Mouse (Mus musculus): ENCODE measurements around the gene Ltbp3. TPM values are rescaled to one million over a fixed set of nuclear protein-coding genes. Genes with fewer than 3 reads are reported as not detected.
"Not testable (repeated sequence)": the region's sequence is repeated elsewhere in the genome, so short reads cannot be mapped to it uniquely, and the experiment has no call there.

The Ltbp3 gene
- polyA plus RNA-seq, 2 experiments from 2014 or later = not detected

DNA sequence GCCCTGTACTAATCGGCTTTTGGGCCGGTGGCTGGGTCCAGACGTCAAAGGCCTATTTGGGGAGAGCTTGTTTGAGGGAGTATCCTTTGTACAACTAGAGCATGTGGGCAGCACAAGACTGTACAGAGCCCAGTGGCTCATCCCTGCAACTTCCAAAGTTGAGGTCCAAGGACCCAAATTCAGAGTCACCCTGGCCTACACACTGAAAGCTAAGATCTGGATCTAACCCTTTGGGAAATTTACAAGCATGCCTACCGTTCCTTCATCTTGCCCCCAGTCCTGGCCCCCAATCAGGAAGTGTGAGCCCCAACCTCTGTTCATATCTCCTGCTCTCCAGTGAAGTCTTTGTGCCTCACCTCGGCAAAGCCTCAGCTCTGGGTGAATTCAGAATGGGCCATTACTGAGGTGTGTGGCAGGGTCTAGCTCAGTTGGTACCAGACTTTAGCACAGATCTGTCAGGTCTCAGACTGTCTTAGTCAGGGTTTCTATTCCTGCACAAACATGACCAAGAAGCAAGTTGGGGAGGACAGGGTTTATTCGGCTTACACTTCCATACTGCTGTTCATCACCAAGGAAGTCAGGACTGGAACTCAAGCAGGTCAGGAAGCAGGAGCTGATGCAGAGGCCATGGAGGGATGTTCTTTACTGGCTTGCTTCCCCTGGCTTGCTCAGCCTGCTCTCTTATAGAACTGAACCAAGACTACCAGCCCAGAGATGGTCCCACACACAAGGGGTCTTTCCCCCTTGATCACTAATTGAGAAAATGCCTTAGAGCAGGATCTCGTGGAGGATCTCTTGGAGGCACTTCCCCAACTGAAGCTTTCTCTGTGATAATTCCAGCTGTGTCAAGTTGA is 53.4 kb downstream of the Ltbp3 start:
- ATAC-seq = not testable (repeated sequence)

DNA sequence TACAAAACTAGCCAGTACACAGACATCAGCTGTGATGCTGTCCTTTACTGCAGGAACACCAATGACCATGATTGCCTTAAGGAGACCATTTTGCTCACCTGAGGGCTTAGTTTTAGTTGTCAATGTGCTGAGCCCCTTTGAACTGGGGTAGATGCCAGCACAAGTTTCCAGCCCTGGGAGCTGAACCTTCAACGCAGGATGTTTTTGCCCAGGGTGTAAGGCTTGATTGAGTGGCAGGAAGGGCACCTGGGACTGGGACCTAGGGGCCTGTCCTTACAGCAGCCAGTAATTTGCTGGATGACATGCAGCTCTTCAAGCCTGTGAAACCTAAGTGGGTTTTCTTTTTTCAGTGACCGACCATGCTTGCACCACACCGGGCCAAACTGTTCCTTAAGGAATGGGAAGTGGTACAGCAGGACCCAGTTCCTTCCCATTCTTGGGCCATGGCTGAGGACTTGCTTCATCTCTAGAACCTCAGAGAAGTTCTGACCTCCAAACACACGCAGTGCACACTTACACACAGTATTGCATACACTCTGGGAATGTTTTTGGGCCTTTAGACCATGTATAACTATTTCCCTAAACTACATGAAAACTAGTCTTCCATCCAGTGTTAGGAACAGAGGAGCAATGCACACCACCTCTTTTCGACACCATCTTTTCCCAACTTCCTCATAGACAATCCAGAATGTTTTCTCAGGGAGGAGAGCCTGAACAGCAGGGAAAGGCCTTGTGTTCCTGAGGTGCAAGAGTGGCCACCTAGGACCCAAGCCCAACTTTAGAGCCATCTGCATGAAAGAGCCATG is 54.3 kb downstream of the Ltbp3 start:
- ATAC-seq = no peak

DNA sequence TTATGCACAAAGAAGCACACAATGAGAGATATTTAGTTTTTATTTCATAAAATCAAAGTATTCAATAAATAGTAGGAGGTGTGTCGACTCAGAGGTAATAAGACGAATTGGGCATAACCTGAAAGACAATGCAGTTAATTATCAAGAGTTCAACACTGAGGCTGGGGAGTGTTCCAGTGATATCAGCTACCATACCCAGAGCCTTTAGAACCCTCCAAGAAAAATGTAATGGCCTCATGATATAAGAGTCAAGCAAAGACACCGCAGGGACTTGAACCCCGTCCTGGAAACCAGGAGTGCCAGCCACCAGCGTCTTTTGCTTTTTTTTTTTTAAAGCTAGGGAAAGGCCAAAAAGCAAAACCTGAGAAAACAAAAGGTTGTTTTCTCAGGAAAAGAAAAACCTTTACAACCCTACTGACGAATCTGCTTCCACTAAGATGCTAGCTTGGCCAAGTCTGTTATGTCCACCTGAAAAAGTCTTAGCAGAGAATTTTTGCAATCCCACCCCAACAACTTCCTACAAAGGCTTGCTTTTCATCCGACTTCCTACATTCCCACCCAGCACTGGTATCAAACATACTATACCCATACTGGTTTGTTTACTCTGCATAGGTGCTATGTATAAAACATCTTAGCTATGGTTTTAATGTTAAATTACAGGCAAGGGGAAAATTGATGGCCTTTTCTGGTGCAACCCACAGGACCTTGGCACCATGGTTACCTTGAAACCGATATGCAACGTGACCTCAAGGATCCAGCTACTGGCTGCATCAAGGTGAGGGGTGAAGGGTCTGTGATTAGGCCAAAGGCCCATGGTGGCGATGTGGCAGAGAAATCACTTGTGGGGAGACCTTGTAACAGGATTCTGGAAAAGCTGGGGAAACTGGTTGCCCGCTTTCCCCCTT is 55.2 kb downstream of the Ltbp3 start:
- ATAC-seq = no peak

DNA sequence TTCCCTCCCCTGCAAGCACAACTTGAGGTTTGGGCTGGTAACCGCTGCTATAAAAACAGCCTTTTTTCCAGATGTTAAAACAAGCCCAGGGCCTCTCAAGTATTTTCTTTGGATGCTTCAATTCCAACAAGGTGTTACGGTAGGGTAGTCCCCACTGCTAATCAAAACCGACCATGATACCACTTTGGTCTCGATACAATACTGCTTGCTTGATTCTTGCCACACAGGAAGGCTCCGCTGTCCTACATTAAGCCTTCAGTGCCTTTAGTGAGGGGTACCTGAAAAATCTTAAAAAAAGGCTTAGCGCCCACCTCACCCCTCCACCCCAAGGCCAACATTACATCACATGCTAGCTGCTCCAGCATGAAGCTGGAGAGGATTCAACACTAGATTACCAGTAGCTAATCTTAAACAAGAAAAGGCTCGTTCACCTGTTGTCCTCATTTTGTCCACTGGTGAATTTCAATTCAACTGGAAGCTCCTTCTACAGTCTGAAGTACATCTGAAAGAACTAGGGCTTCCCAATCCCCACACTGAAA is 55.9 kb downstream of the Ltbp3 start:
- ATAC-seq = no peak

DNA sequence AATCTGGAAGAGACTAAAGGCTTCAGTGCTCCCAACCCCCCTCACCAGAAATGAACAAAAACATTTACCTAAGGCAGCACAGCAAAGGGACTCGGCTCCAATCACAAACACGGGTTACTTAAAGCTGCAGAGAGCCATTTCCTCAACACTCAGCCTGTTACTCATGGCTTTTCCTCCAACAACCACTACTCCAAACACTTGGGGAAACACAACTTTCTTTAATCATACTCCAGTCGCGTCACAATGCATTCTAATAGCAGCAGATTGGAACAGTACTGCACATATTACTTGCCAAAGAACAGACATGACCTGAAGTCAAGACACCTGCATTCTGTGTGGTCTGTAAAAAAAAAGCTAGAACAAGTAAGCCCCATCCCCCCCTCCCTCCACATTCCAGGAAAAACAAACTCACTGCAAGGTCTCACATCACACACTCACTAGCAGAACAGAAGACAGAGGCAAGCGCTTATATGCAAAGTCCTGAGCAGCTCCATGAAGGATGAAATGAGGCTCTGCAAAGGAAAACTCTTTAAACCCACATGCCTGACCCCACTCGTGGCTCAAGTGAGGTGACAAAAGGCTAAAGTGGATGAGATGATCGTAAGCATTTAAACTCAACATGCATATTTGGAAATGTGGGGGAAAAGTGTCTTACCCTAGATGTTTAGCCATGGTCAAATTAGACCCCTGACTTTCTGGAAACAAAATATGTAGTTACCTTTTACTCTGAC is 56.8 kb downstream of the Ltbp3 start:
- no peak for ATAC-seq

DNA sequence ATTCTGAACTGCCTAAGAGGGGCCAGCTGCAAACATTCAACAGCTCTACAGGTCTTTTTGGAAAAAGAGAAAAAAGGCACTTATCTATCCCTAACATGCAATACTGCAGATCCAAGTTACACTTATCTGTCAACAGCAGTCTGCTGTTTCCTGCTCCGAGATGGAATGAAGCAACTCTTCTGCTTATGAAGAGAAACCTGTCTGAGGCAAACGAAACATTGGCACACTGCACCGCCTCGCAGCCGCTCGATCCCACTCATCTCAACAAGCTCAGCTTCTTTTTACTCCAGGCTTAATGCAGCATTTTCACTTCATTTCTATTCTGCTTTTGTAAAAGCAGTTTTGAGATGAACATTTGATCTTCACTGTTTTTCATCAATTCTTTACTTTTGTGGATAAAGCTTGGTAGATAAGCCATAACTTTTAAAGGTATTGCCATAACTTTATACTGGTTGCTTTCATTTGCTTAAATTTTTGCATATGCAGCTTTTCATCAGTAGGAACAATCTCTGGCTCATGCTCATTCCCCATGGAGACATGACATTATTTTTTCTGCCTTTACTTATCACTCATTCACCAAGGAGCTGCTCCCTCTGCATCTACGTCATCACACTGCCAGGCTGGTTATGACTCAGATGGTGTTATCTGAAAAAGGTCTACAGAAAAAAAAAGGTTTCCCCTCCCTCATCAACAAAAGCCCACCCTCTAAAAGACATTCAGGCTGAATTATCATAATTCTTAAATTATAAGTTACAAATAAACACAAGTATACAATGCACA is 58.2 kb downstream of the Ltbp3 start:
- no peak for ATAC-seq

DNA sequence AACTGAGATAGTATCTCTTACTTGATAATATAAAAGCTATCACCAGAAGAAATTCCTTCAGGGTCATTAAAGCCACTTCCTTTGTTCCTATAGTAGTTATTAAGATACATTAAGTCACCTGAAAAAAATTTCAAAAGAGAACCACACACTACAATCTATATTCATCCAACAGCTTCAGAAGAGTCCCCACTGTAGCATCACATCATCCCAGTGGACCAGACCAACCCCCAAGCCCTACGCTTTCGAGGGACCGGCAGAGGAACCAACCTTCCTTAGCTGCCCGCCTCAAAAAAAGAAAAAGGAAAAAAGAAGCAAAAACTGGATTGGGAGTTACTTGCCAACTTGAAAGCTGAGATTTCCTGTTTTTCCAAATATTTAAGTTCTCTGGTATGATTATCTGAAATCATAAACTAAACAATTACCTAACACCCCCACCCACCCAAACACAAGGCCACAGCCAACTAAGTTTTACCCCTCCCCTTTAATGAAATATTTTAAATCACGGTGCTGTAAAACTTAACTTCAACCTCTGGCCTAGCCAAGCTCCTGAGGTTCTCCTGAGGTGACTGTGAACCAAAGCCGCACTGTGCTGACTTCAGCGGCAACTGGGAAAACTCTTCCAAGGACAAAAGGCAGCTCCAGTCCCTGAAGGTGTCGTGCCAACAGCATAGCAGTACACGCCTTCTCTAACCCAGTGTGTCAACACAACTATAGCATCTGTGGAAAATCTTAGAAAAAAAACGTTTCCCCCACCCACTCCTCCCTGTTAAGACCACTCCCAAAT is 59.1 kb downstream of the Ltbp3 start:
- no peak for ATAC-seq

DNA sequence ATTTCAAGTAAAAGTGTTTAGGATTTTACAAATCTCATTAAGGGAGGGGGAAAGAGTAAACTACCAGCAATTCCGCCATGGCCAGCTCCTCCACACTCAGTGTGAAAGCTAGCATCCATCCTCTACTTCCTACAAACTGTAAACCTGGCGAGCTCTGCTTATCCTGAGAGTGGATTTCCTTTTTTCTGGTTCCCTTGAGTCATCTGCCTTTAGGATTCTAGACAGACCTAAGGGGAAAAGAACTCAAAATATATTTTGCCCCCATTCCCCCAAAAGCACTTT is 59.6 kb downstream of the Ltbp3 start:
- ATAC-seq = no peak

DNA sequence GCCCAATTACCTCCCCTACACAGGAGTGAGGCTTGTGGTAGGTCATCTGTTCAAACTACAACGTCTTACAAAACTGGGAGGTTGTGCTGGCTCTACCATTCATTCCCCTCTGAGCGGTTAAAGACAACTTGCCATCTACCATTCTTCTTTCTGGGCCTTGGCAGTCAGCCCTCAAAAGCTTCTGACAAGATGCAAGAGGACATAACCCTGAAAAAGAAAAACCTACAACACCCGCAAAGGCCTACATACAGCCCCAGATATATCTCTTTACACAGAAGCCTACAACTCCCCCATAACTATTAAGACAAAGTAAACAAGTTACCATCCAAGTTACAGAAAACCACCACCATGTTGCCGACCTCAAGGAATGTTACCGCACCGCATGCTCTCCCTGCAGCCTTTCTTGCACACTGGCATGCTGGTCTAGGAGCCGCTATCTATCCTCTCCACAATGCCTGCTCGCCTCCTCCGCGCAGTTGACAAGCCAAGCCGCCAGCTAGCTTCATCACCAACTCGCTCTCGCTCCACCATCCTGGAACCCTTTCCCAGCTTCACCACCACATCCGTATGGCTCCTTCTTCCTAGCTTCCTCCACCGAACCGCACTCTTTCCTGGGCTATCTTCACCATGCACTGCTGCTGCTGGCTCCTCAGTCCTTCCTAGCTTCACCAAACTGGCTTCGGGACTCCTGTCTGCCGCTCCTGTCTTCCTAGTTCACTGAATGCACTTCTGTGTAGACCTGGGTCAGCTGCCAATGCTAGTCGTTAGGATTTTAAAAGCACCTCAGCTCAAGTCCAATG is 60.1 kb downstream of the Ltbp3 start:
- no peak for ATAC-seq

DNA sequence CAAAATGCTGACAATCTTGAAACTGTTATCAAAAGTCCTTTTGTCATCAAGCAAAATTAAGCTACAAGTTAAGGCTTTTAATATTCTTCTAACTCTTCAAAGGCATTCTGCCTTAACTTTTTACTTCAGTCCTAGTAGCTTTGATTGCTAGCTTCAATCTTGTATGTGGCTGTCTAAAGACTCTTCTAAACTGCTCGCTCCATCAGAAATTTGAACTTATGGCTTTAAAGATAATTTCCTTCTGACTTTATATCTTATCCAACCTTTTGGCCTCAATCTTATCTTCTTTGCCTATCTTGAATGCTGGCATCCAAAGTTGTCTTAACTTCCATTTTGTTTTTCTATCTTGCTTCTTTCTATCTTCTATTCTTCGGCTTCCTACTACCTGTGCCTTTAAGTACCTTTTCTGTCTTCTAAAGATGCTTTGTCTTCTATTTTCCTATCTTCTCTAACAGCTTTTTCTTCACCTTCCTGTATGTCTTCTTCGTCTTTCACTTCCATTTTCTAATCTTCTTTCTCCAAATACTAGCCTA is 60.8 kb downstream of the Ltbp3 start:
- ATAC-seq = no peak

DNA sequence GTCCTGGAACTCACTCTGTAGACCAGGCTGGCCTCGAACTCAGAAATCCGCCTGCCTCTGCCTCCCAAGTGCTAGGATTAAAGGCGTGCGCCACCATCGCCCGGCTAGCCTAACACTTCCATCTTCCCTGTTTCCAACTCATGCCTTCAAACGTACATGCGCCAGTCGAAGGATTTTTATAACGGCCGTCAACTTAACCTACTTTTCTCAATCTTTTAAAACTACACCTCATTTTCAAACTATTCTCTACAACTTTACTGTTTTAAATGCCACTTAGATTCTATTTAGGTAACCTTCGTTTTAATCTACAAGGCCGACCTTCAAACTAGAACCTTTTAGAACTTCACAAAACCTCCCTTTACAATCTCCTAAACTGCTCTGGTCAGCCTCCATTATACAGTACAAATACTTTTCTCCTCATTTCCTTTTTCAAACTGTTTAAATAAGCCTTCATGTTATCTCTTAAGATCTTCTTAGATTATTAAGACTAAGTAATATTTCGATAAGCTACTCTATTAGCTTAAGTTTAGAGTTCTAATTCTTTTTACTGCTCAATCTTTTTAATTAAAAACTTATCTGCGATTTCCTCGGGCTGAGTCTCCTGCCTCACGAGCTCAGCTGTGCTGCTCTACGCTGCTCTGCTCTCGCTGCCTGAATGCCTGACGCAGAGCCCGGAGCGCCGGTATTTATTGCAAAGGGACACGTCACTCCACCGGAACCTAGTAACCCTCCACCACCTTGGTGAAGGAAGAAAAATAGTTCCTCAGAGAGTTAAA is 61.5 kb downstream of the Ltbp3 start:
- peak; percentile 33 for ATAC-seq

DNA sequence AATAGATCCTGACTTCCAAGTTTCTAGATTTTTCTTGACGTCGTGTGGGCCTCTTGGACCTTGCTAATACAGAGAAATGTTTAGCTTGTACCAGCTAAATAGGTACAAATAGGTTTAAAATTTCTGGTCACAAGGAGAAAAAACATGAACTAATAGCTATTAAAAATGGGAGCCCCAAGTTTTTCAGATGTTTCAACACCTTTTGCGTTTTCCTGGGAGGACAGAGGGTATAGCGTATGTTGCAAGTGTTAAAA is 62.0 kb downstream of the Ltbp3 start:
- ATAC-seq = no peak

DNA sequence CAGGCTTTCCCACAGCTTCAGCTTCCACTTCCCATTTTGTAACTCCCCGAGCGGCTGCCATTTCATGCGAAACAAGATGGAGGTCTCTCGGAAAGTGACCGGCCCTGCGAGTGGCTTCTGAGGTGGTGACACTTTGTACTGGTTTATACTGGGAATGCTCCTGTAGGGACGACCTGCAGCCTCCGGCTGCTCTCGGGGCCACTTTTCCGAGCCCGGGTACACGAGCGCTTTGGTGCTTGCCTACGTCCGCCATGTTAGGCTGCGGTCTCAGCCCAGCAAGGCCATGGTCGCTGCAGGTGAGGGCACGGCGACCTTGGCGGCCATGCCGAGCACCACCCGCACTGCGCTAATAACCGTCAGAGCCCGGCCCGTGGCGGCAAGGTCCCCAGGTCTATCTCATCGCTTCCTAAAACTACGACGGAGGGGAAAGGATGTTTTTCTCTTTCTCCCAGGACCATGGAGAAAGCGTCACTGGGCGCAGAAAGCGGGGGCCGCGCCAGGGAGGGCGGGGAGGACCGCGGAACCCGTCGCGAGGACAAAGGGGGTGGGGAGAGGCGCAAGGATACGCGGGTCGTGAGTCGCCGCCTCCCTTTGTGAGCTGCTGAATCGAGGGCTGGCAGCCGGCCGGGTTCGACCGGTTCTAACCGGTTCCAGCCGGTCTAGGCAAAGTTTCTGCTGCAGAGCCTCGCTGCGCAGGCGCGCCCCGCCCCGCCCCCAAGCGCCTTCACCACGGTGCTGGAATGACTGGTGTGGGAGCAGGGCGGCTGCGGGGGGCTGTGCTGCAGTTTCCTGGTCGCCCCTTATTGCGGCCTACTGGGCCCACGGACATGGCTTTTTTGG is 62.6 kb downstream of the Ltbp3 start:
- peak; percentile 72 for ATAC-seq

DNA sequence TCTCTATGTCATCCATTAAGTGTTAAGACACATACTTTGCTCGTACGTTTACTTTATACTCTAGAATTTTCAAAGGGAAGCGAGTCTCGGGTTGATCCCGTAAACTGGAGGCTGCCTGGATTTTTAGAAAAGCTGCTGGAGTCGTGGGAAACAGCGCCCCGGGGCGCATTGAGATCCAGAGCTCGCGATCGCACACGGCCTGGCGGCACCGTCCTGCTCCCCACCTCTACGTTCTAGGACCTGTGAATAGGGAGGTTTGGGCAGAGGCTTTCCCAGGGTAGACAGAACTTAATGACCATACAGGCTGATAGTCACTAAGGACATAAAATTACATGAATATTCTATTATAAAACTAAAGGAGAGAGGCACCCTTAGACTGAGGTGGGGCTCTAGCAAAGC is 63.2 kb downstream of the Ltbp3 start:
- no peak for ATAC-seq

DNA sequence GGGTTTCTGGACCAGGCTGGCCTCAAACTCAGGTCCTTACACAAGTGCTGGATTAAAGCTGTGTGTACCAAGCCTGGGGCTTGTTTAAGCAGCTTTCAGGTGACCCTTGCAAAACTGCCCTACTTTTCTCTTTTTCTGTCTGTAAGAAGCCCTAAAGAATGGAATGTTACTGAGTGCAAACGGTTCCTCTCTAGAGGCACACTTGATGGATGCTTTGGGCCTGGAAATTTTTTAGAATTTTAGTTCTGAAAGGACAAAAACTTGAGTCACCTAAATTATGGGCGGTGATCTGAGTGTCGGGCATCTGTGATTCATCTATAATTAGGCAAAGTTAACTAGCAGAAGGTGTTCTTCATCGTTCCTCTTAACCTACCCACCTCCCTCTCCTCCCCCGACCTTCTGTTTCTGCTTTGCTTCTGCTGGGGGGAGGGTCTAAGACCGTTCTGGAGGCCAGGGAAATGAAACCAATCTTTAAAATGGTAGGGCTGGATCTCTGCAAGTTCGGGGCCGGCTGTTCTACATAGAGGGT is 63.7 kb downstream of the Ltbp3 start:
- no peak for ATAC-seq

DNA sequence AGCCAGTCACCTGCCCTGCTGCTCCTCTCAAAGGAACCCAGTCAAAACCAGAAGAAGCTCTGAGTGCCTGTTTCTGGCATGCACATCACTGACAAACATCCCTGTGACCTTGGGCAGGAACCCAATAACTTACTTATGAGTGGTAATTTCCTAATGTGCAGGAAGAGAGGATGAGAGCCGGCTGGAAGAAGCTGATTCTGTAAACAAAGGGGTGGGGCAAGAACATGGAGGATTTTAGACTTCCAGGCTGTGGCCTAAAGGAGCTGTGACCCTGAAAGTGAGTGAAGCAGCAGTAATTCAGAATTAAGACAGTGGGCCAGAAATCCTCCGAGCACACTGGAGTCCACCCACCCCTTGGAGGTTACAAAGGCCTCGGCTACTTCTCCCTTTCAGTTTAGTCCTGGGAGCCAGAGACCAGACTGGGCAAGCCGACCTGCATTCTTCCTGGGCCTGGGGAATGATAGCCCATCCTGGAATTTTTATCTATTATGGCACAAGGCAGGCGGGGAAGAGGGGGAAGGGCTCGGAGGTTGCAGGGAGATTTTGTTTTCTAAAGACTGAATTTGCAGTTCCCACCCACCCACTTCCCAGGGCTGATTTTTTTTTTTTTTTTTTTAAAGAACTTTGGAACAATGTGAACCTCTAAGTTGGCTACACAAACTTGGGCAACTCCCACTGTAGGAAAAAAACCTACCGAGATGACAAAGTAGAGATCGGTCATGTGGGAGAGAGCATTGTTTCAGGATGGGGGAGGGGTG is 65.5 kb downstream of the Ltbp3 start:
- no peak for ATAC-seq

DNA sequence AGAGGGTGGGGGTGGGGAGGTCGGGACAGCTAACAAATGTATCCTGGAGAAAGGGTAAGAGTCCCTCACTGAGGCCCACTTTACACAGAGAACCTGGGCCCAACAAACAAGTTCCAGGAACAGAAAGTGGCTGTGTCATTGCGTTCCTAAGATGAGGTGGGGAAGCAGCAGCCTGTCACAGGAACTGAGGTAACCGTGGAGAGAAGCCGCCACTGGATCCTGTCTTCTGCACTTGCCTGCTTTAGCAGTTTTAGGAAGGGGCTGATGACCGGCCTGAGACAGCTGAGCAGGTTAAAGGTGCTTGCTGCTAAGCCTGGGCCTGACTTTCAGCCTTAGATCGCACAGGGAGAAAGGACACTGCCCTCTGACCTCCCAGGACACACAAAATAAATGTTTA is 66.1 kb downstream of the Ltbp3 start:
- no peak for ATAC-seq

Data from CD4-positive, CD25-positive, alpha-beta regulatory T cell, adult 4 months (primary cell).